Mouse (Mus musculus) intestine, embryonic 16.5 days (tissue): ENCODE data around the gene Mrpl44. TPM values are rescaled to one million over a fixed set of nuclear protein-coding genes. Genes with fewer than 3 reads are reported as not detected.

ENCODE experiments used
- ATAC-seq: fragments of 200-750 bp; cut with Nextera tagmentation; 2 replicates; pipeline ENCODE4 v1.8.0; 2017; ENCODE audit warnings: moderate TSS enrichment, moderate library complexity
- H3K27ac ChIP-seq: fragments of 300-500 bp; sonication (generic); 2 replicates; pipeline ENCODE4 v1.5.1; 2014; ENCODE audit warnings: mild to moderate bottlenecking, low read length
- H3K27me3 ChIP-seq: fragments of 300-500 bp; sonication (generic); replicated peaks from 2 replicates; pipeline ENCODE4 v1.6.1; 2014; ENCODE audit warnings: low read length, control low read depth, mixed read lengths; ENCODE audit not compliant: control insufficient read depth, insufficient read depth
- H3K36me3 ChIP-seq: fragments of 300-500 bp; sonication (generic); 2 replicates; pipeline ENCODE4 v1.6.1; 2014; ENCODE audit warnings: low read length, control low read depth; ENCODE audit not compliant: control insufficient read depth, insufficient read depth
- H3K4me1 ChIP-seq: fragments of 300-500 bp; sonication (generic); 2 replicates; pipeline ENCODE4 v1.6.1; 2014; ENCODE audit warnings: low read length, control low read depth, mixed read lengths; ENCODE audit not compliant: control insufficient read depth, insufficient read depth
- H3K4me2 ChIP-seq: fragments of 300-500 bp; sonication (generic); 2 replicates; pipeline ENCODE4 v1.6.1; 2014; ENCODE audit warnings: low read depth, low read length, control low read depth
- H3K4me3 ChIP-seq: fragments of 300-500 bp; sonication (generic); 2 replicates; pipeline ENCODE4 v1.5.1; 2014; ENCODE audit warnings: mild to moderate bottlenecking, low read length
- H3K9ac ChIP-seq: fragments of 300-500 bp; sonication (generic); 2 replicates; pipeline ENCODE4 v1.6.1; 2014; ENCODE audit warnings: low read depth, low read length
- H3K9me3 ChIP-seq: fragments of 300-500 bp; sonication (generic); 2 replicates; pipeline ENCODE4 v1.6.1; 2016; ENCODE audit warnings: low read length, control low read depth; ENCODE audit not compliant: control insufficient read depth
- WGBS: fragments of 180-500 bp; shearing (Covaris S2); extraction: QIAGEN DNeasy Blood & Tissue Kit; methylation state at CpG from one replicate; pipeline ENCODE4 v1.1.7; 2014; 5-methylcytosine and 5-hydroxymethylcytosine counted together
- polyA plus RNA-seq: library from polyadenylated mRNA; unstranded; fragments of >200 nt; fragmentation: Nextera tagmentation; extraction: Ambion mirVana; gene quantifications from 2 replicates; pipeline ENCODE4 v1.2.1, GENCODE M21; 2015

Gene Mrpl44
- polyA plus RNA-seq, 1 experiment from 2014 or later = 56.1 TPM

- WGBS = 85% methylated on average over 3 of the region's 3 CpGs
Measured at GRCm38 (mm10) chr1:79815446-79815845, 39.6 kb downstream of the Mrpl44 start.

GRCm38 (mm10) chr1:79819296-79819879 lies 43.6 kb downstream of the Mrpl44 start:
- no peak overlapping the region for H3K9ac ChIP-seq
- H3K4me2 ChIP-seq = no peak overlapping the region
- H3K9me3 ChIP-seq = no peaks in the 10 kb centered on the region
- no peaks in the 10 kb centered on the region for H3K36me3 ChIP-seq
- H3K27ac ChIP-seq = no peak overlapping the region
- H3K4me1 ChIP-seq = peaks cover 15% of the 10 kb centered on the region
- ATAC-seq = no peak
- 93% methylated on average over 11 of the region's 11 CpGs for WGBS
- H3K4me3 ChIP-seq = no peak overlapping the region
- H3K27me3 ChIP-seq = no peaks in the 10 kb centered on the region

More at GRCm38 (mm10) chr1:79815446-79815845, 39.6 kb downstream of the Mrpl44 start:
- Histone ChIP-seq H3K36me3 (no peaks in the 10 kb centered on the region), H3K9ac (no peak overlapping the region), H3K27ac (no peak overlapping the region), H3K27me3 (no peaks in the 10 kb centered on the region), H3K9me3 (no peaks in the 10 kb centered on the region), H3K4me2 (no peak overlapping the region), H3K4me1 (no peaks in the 10 kb centered on the region), H3K4me3 (no peak overlapping the region)
- no peak for ATAC-seq

- no peaks in the 10 kb centered on the region for H3K27me3 ChIP-seq
- no peak overlapping the region for H3K27ac ChIP-seq
- no peak overlapping the region for H3K9ac ChIP-seq
- H3K4me2 ChIP-seq = no peak overlapping the region
- peaks cover 15% of the 10 kb centered on the region for H3K4me1 ChIP-seq
- no peak for ATAC-seq
- H3K36me3 ChIP-seq = no peaks in the 10 kb centered on the region
- WGBS = 55% methylated on average over 13 of the region's 13 CpGs
- no peaks in the 10 kb centered on the region for H3K9me3 ChIP-seq
- no peak overlapping the region for H3K4me3 ChIP-seq
Measured at GRCm38 (mm10) chr1:79822806-79823525, 47.1 kb downstream of the Mrpl44 start.

GRCm38 (mm10) chr1:79823951-79824633 lies 48.3 kb downstream of the Mrpl44 start:
- H3K9ac ChIP-seq = no peak overlapping the region
- H3K4me2 ChIP-seq = peak overlapping the region; percentile 33
- peak overlapping the region; percentile 17 for H3K27ac ChIP-seq
- no peak for ATAC-seq
- H3K4me3 ChIP-seq = peak overlapping the region; percentile 24; the same call in 1 of the 2 replicates
- no peaks in the 10 kb centered on the region for H3K9me3 ChIP-seq
- 50% methylated on average over 14 of the region's 14 CpGs for WGBS
- no peaks in the 10 kb centered on the region for H3K27me3 ChIP-seq
- peaks cover 15% of the 10 kb centered on the region for H3K4me1 ChIP-seq
- H3K36me3 ChIP-seq = no peaks in the 10 kb centered on the region

Other genes starting within 250 kb of the Mrpl44 start
- gene Ap1s3, start 104.0 kb upstream of the Mrpl44 start, polyA plus RNA-seq = 0.35 and 0.62 TPM in 2 replicates
- gene Wdfy1, start 125 bp downstream of the Mrpl44 start, polyA plus RNA-seq = 34.9 and 39.3 TPM in 2 replicates
- gene Serpine2, start 85.2 kb downstream of the Mrpl44 start, polyA plus RNA-seq = 71.1 and 78.1 TPM in 2 replicates